Mouse (Mus musculus) liver, embryonic 14.5 days (tissue): ENCODE results near the gene Tbc1d17. TPM values are rescaled to one million over a fixed set of nuclear protein-coding genes. Genes with fewer than 3 reads are reported as not detected.

Experiments used
- ATAC-seq: fragments of 200-750 bp; cut with Nextera tagmentation; 2 replicates; pipeline ENCODE4 v1.8.0; 2017; ENCODE audit warnings: moderate number of reproducible peaks, mild to moderate bottlenecking, moderate library complexity; ENCODE audit not compliant: insufficient read depth
- DNase-seq, 3 experiments: peaks; one replicate each; pipeline ENCODE4 v3.0.0-alpha.2; 2012 to 2013; ENCODE audit warnings: low read depth in 3 of 3, low spot score in 3 of 3
- H3K27ac ChIP-seq: fragments of 300-500 bp; sonication (generic); 2 replicates; pipeline ENCODE4 v1.5.1; 2014; ENCODE audit warnings: moderate library complexity, mild to moderate bottlenecking, control low read depth, inconsistent platforms
- H3K27me3 ChIP-seq: fragments of 300-500 bp; sonication (generic); 2 replicates; pipeline ENCODE4 v1.6.1; 2014; ENCODE audit warnings: mild to moderate bottlenecking, low read length, moderate library complexity; ENCODE audit not compliant: control insufficient read depth, insufficient read depth
- H3K36me3 ChIP-seq: fragments of 300-500 bp; sonication (generic); replicated peaks from 2 replicates; pipeline ENCODE4 v1.6.1; 2014; ENCODE audit warnings: low read depth; ENCODE audit not compliant: control insufficient read depth, insufficient read depth
- H3K4me1 ChIP-seq, 2 experiments: fragments of 200-500 bp in 1 of 2; fragments of 300-500 bp in 1 of 2; sonication (generic) in 1 of 2; replicated peaks; 2 replicates each; pipeline ENCODE4 v1.6.1; 2012 to 2014; ENCODE audit warnings: antibody characterized with exemption in 1 of 2, inconsistent platforms in 1 of 2, low read length in 1 of 2; ENCODE audit not compliant: control insufficient read depth in 2 of 2, insufficient read depth in 2 of 2
- H3K4me2 ChIP-seq: fragments of 300-500 bp; sonication (generic); 2 replicates; pipeline ENCODE4 v1.6.1; 2014; ENCODE audit warnings: low read depth, mild to moderate bottlenecking, control low read depth, moderate library complexity
- H3K4me3 ChIP-seq, 2 experiments: fragments of 200-500 bp in 1 of 2; fragments of 300-500 bp in 1 of 2; sonication (generic) in 1 of 2; 2 replicates each; pipeline ENCODE4 v1.5.1; 2012 to 2014; ENCODE audit warnings: low read depth in 2 of 2, low read length in 2 of 2, mild to moderate bottlenecking in 2 of 2, control low read depth in 1 of 2, inconsistent platforms in 1 of 2, moderate library complexity in 1 of 2; ENCODE audit not compliant: insufficient read depth in 1 of 2
- H3K9ac ChIP-seq: fragments of 300-500 bp; sonication (generic); replicated peaks from 2 replicates; pipeline ENCODE4 v1.6.1; 2014; ENCODE audit warnings: mild to moderate bottlenecking, control low read depth, moderate library complexity
- H3K9me3 ChIP-seq: fragments of 300-500 bp; sonication (generic); 2 replicates; pipeline ENCODE4 v1.6.1; 2016; ENCODE audit warnings: low read length, mixed read lengths; ENCODE audit not compliant: control insufficient read depth
- CTCF ChIP-seq: IDR thresholded peaks from 2 replicates; pipeline ENCODE4 v1.5.1; 2016; ENCODE audit warnings: antibody characterized with exemption, low read depth, control low read depth
- EP300 ChIP-seq: IDR thresholded peaks from 2 replicates; pipeline ENCODE4 v1.6.1; 2016; ENCODE audit warnings: antibody characterized with exemption, low read depth
- WGBS: fragments of 180-500 bp; shearing (Covaris S2); extraction: QIAGEN DNeasy Blood & Tissue Kit; methylation state at CpG from one replicate; pipeline ENCODE4 v1.1.7; 2014; ENCODE audit not compliant: insufficient replicate concordance; 5-methylcytosine and 5-hydroxymethylcytosine counted together
- polyA plus RNA-seq, 2 experiments: library from polyadenylated mRNA; depleted of rRNA in 1 of 2; stranded (reverse) in 1 of 2; unstranded in 1 of 2; fragments of >200 nt; fragmentation: Nextera tagmentation in 1 of 2; extraction: Ambion mirVana in 1 of 2; gene quantifications; 2 replicates each; pipeline versions ENCODE4 v1.2.1 to v1.2.3; 2012 to 2014

Gene Tbc1d17
- polyA plus RNA-seq, 2 experiments, result 16.2 to 18.3 TPM

DNA sequence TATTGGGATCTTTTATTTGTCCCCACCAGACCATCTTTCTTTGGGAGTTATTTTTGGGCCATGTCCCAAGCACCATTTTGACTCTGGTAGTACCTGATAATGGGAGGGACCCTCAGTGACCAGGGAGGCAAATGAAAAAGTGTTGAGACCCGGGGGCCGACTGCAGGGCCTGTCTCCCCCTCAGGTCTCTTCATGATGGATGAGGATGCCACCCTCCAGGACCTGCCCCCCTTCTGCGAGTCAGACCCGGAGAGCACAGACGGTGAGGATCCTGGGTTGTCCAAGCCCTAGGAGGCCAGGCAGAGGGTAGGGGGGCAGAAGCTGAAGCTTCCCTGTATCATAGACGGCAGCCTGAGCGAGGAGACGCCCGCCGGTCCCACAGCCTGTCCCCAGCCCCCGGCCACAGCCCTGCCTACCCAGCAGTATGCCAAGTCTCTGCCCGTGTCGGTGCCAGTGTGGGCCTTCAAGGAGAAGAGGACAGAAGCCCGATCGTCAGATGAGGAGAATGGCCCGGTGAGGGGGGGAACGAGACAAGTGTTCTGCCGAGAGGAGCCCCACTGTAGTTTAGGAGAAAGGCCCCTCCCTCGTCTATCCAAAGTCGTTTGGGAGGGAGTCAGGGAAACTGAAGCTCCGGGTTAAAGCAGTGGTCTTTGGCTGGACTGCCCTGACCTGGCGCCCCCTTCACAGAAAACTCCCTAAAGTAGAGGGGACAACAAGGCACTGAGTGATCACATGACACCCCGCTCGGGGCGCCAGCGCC lies 4.9 kb upstream of the Tbc1d17 start:
- WGBS, result 29% methylated on average over 26 of the region's 26 CpGs
- peak overlapping the region; percentile 92 for H3K27ac ChIP-seq
- H3K4me1 ChIP-seq, result peaks cover 35 to 41% of the 10 kb centered on the region in 2 experiments
- peak; percentile 6; the same call in 1 of the 2 replicates for ATAC-seq
- peak overlapping the region; percentile 64 to 65 for H3K4me3 ChIP-seq
- no peaks in the 10 kb centered on the region for H3K9me3 ChIP-seq
- TF ChIP-seq EP300 (no peak), CTCF (no peak)
- peak overlapping the region; percentile 83 for H3K4me2 ChIP-seq
- no peak for DNase-seq
- H3K36me3 ChIP-seq, result no peaks in the 10 kb centered on the region
- H3K9ac ChIP-seq, result peak overlapping the region; percentile 81
- no peaks in the 10 kb centered on the region for H3K27me3 ChIP-seq

- H3K4me2 ChIP-seq, result peak overlapping the region; percentile 83
- no peaks in the 10 kb centered on the region for H3K9me3 ChIP-seq
- H3K27ac ChIP-seq, result no peak overlapping the region
- DNase-seq, result no peak
- no peak for TF ChIP-seq CTCF
- TF ChIP-seq EP300, result no peak
- no peak overlapping the region; the same call in 1 of the 2 replicates for H3K9ac ChIP-seq
- peaks cover 33 to 37% of the 10 kb centered on the region in 2 experiments for H3K4me1 ChIP-seq
- WGBS, result 85% methylated on average over 2 of the region's 2 CpGs
- H3K27me3 ChIP-seq, result no peaks in the 10 kb centered on the region
- H3K36me3 ChIP-seq, result no peaks in the 10 kb centered on the region
- H3K4me3 ChIP-seq, result no peak overlapping the region
- ATAC-seq, result no peak
Observed at GRCm38 (mm10) chr7:44853065-44853464, 4.2 kb upstream of the Tbc1d17 start.

DNA sequence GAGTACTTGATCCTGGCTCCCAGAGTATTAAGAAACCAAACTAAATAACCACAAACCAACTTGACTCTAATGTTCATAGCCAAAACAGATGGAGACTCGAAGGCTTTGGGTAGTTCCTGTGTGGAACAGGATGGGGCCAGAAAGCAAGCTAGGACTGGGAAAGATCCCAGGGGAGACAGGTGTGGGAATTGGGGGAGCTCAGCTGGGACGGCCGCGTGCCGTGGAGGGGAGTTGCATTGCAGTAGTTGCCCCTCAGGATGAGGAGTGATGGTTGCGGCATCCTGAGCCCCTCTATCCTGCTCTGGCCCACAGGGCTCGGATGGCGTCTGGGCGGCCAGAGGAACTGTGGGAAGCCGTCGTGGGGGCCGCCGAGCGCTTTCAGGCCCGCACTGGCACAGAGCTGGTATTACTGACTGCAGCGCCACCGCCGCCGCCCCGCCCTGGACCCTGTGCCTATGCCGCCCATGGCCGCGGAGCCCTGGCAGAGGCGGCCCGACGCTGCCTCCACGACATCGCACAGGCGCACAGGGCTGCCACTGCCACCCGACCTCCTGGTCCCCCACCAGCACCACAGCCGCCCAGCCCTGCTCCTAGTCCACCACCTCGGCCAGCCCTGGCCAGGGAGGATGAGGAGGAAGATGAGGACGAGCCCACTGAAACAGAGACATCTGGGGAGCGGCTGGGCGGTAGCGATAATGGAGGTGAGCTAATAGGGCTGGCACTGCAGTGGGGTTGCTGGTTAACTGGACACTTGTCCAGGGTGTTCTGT lies 3.6 kb upstream of the Tbc1d17 start:
- no peak overlapping the region for H3K27ac ChIP-seq
- no peaks in the 10 kb centered on the region for H3K36me3 ChIP-seq
- 84% methylated on average over 36 of the region's 36 CpGs for WGBS
- no peak for ATAC-seq
- H3K9ac ChIP-seq, result no peak overlapping the region
- H3K4me1 ChIP-seq, result peaks cover 38 to 39% of the 10 kb centered on the region in 2 experiments
- H3K4me3 ChIP-seq, result no peak overlapping the region
- DNase-seq, result no peak
- no peak for TF ChIP-seq CTCF
- no peak for TF ChIP-seq EP300
- H3K27me3 ChIP-seq, result no peaks in the 10 kb centered on the region
- H3K9me3 ChIP-seq, result no peaks in the 10 kb centered on the region
- no peak overlapping the region for H3K4me2 ChIP-seq

- Histone ChIP-seq H3K27ac (no peak overlapping the region), H3K36me3 (no peaks in the 10 kb centered on the region; the same call in 1 of the 2 replicates), H3K9me3 (no peaks in the 10 kb centered on the region), H3K27me3 (no peaks in the 10 kb centered on the region), H3K4me3 (no peak overlapping the region; a peak in 1 of 4 replicates), H3K9ac (no peak overlapping the region), H3K4me1 (peaks cover 38 to 39% of the 10 kb centered on the region in 2 experiments), H3K4me2 (peak overlapping the region; percentile 97)
- ATAC-seq (no peak), DNase-seq (no peak)
- 81% methylated on average over 12 of the region's 12 CpGs for WGBS
- TF ChIP-seq CTCF (no peak), EP300 (no peak)
Observed at GRCm38 (mm10) chr7:44851625-44852234, 2.9 kb upstream of the Tbc1d17 start.
